Mouse (Mus musculus) erythroblast, adult 5-6 weeks (primary cell): ENCODE measurements around the gene Kras. TPM values are rescaled to one million over a fixed set of nuclear protein-coding genes. Genes with fewer than 3 reads are reported as not detected.
A peak's percentile ranks its signal among the peaks of the same experiment; 100 is the strongest.

Source experiments
- ATAC-seq: replicated peaks from 2 replicates; pipeline ENCODE4 v1.8.0; 2016; ENCODE audit warnings: moderate number of reproducible peaks, mild to moderate bottlenecking, moderate TSS enrichment, inconsistent platforms; ENCODE audit not compliant: poor library complexity, low FRiP score, severe bottlenecking
- total RNA-seq, 2 experiments: library from RNA; stranded (forward) in 1 of 2; stranded (reverse) in 1 of 2; fragments of 150-400 nt in 1 of 2; fragments of 200-764, 138-1000 nt in 1 of 2; gene quantifications; 2 replicates each; pipeline versions ENCODE4 v1.2.3 to v1.2.4; 2015 to 2017; ENCODE audit warnings: low replicate concordance in 2 of 2

The Kras gene
- total RNA-seq, 2 experiments from 2014 or later, result 12.9 to 15.4 TPM

DNA sequence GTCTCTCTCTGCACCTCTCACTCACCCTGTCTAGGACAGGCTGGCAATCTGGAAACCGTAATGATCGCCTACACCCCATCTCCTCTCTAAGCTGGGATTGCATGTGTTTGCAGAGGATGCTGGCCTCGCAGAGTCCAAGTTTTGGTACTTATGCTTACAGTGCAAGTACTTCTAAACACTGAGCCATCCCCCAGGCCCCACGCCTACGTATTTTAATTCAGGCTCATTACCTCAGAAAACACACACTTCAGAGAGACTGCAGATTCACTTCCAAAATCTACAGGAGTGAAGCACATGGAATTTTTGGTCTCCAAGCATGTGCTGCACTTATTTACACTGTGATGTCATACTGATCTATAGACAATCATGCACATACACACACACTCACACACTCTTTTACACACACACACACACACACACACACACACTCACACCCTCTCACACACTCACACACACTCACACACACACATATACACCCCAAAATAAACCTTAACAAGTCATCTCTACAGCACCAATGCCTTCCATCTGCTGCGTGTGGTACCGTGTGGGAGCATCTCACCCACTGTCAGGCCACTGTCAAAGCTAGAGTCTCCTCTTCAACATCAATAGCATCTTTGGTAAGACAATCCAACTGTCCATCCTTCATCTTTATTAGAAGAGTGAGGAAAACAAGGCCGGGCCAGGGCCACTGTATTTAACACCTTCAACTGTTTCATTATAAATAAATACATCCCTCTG, 51.9 kb downstream of the Kras start:
- ATAC-seq, result no peak

DNA sequence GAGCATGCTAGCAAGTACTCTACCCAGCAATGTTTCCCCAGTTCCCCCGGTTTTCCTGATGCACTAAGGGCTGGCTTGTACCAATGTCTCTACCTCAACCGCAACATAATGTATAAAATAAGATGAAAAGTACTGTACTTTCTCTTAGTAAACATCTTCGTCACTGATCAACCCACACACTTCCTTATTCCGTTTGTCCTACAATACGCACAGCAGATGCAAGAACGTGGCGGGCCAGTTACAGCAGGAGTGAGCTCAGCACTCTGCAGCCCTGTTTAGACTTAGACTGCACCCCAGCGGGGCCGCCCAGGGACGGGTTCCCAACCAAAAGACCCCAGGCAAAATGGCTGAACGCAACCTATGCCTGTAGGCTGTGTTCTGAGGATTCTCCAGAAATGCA, 56.6 kb downstream of the Kras start:
- no peak for ATAC-seq

DNA sequence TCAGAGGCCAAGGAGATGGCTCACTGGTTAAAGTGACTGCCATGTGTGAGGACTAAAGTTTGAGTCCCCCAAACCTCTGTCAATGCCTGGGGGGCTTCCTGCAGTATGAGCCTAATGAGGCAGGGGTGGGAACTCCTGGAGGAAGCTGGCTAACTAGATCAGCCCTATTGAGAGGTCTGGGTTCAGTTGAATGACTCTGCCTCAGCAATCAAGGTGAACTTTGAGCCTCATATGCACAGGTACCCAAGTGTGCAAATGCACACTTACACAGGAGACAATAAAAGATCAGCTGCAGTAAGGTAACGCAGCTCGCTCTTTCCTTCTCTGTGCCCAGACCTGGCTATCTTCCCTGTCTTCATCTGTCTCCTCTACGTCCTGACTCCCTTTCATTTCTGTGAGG, 57.0 kb downstream of the Kras start:
- ATAC-seq, result no peak

DNA sequence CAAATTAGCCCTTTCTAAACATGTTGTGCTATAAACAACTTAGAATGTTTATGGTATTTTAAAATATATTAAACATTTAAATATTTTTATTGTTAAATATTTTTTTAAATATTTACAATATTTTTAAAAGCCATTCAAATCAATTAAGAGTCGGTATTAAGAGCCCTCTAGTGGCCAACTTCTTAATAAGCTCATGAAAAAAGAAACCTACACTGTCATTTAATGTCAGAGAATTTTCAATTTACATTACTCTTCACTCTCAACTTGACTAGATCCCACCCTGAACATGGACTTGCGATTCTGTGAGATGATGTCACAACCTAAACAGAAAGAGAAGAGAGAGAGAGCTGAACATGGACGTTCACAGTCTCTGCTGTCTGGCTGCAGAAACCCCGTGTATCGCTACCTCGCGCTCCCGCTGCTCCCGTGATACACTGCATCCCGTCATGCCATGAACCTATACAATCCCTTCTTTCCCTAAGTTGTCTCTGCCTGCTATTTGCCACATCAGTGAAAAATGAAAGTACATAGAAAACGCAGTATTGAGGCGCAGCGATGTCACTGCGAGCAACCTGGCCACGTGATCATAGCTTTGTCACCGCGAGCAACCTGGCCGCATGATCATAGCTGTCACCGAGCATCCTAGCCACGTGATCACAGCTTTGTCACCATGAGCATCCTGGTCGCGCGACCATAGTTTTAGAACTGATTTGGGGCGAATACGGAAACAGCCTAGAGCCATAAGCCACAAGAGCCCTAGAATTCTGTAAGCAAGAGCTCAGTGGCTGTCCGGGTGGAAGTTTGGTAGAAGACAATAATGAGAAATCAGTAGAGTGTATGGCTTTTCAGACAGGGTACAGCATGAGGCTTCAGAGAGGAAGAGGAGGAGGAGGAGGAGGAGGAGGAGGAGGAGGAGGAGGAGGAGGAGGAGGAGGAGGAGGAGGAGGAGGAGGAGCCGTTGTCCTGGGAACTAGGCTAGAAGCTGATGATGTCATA, 62.6 kb downstream of the Kras start:
- peak; percentile 52; the same call in 1 of the 2 replicates for ATAC-seq

DNA sequence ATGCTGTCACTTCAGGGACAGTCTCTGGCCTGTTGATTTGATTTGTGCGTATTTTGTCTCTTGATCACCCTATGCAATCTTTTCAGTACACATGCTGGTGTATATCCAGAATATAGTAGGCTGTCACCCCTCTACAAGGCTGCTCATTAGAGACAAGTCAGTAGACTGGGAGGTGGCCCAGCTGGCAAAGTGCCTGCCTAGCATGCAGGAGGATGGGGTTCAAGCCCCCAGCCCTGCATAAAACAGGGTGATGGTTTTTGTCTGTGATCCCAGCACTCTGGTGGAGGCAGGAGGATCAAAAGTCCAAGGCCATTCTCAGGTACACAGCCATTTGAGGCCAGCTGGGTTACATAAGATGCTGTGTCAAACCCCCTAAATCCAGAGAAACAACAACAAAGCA, 63.9 kb downstream of the Kras start:
- no peak for ATAC-seq

DNA sequence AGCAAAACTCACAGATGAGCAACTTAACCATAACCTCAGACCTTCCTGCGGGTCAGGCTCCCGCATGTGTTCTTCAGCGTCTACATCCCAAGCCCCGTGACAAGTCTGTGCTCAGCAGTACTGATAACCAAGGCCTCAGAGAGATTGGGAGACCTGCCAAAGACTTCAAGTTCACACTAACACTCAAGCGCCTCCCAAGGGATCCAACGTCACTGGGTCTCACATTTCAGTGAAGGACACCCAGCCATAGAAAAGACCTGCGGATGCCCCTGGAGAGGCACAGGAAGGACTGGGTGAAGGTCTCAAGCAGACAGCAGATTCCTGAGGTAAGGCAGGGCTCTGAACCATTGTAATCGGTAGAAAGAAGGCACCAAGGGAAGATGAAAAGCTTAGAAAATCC, 68.0 kb downstream of the Kras start:
- no peak for ATAC-seq

DNA sequence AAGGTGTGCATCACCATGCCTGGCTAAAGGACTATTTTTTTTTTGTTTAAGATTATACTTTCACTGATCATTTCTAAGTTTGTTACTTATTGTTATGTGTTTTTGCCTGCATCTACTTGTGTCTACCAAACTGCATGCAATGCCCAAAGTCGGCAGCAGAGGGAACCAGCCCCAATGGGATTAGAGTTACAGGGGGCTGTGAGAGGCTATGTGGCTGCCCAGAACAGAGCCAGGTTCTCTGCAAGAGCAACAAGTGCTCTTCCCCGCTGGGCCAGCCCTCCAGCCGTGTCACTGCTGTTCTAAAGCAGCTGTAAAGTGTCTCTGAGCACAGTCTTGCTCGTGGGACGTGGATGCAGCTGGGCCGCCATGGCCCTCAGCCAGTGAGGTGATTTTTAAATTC, 70.4 kb downstream of the Kras start:
- ATAC-seq, result 0 out of 2 replicates have a peak, but pooled peaks have one; percentile 51

DNA sequence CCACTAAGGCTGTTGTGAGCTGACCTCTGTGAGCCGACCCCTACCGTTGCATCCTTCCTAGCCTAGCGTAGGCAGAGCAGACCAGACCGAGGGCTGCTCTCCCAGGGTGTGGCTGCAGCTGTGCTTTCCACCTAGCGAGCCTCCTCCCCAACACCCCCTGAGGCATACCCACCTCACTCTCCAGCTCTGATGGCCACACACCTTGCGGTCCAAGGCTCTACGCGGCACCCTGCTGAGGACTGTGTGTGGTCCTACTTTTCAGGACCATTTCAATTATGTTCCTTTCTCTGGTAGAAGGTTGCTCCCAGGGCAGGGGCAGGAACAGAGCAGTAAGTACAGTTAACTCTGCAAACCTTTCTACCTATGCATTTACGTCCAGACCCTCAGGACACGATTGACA, 73.6 kb downstream of the Kras start:
- ATAC-seq, result no peak

DNA sequence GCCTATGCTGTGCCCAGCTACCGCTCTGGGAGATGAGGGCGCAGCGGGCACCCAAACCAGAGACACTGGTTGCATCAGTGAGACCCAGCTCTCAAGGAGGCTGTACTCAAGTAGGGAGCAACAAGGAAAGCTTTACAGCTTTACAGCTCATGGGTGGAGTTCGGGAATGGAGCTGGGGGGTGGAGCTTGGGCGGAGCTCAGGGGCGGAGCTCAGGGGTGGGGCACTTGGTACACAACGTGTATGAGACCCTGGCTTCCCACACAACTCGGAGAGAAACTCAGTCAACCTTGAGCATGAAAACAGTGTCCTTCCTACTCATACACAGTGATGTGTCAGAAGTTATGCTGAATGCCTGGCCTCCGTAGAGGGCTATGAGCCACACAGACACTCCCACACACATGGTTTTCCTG, 74.5 kb downstream of the Kras start:
- ATAC-seq, result no peak

DNA sequence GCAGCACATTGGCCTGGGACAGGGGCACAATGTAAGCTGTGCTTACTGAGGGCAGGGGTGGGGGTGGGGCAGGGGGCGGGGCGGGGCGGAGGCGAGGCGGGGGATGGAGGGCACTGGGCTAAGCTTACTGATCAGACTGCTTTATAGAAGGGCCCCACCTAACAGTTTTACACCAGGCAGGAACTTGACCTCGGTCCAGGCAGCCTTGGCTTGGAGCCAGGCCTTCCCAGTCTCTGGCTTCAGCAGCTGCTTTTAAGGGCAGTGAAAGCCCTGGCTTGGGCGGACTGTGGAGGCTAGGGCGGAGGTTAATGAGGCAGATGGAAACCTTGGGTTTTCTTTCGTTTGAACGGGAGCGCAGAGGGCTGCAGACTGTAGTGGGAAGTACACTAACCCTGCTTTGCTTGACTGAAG, 76.3 kb downstream of the Kras start:
- ATAC-seq, result no peak

DNA sequence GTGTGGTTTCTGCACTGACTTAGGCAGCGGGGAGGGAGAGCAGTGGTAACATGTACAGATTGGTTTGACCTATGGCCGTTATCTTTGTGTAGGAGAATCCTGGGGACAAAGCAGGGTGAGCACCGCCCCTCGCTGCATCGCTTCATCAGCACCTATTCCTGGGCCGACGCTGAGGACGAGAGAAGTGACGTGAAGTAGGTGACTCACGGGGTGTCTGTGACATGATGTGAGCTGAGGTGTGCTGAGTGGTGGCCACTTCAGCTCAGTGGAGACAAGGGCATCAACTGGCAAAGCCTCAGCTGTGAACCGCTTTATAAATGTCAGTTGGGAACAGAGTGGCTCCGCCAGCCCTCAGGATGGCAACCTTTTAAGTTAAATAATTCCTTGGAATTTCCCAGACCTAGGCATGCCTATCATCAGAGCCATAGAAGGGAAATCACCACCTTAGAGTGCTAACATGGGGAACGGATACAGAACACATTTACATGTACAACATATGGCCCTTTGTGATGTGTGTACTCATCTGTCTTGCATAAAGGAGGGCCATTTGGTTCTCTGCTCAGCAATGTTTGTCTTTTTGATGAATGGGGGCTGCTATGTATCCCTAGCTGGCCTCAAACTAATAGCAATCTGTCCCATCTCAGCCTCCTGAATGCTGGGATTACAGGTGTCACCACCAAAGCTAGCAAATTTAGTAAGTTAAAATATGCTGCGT, 78.0 kb downstream of the Kras start:
- ATAC-seq, result no peak

Other genes starting within 250 kb of the Kras start
- gene Bcat1, start 174.1 kb downstream of the Kras start, total RNA-seq (2015; ENCODE audit: low replicate concordance), result not detected in 2 replicates
- gene Bcat1, start 174.1 kb downstream of the Kras start, total RNA-seq (2017; ENCODE audit: low replicate concordance), result not detected in 2 replicates
- 11.9 and 15.0 TPM in 2 replicates for gene Lrmp, start 134.6 kb downstream of the Kras start, total RNA-seq (2015; ENCODE audit: low replicate concordance)
- gene Lrmp, start 134.6 kb downstream of the Kras start, total RNA-seq (2017; ENCODE audit: low replicate concordance), result 26.1 and 29.8 TPM in 2 replicates
- not detected in 2 replicates for gene Casc1, start 39.2 kb downstream of the Kras start, total RNA-seq (2015; ENCODE audit: low replicate concordance)
- not detected in 2 replicates for gene Casc1, start 39.2 kb downstream of the Kras start, total RNA-seq (2017; ENCODE audit: low replicate concordance)
- gene Etfrf1, start 39.1 kb downstream of the Kras start, total RNA-seq (2015; ENCODE audit: low replicate concordance), result 4.6 and 32.9 TPM in 2 replicates
- gene Etfrf1, start 39.1 kb downstream of the Kras start, total RNA-seq (2017; ENCODE audit: low replicate concordance), result 1.4 and 3.1 TPM in 2 replicates